Mouse (Mus musculus) brown adipose tissue, adult 24 weeks (tissue): Measurements from ENCODE around the gene Prex1. TPM values are rescaled to one million over a fixed set of nuclear protein-coding genes. Genes with fewer than 3 reads are reported as not detected.
"Not testable (repeated sequence)": the region's sequence is repeated elsewhere in the genome, so short reads cannot be mapped to it uniquely, and the experiment has no call there.

ENCODE experiments used
- H3K27ac ChIP-seq: fragments of 200-500 bp; replicated peaks from 2 replicates; pipeline ENCODE4 v1.5.1; 2012; ENCODE audit warnings: low read depth, mild to moderate bottlenecking, low read length
- H3K4me1 ChIP-seq: fragments of 200-500 bp; 2 replicates; pipeline ENCODE4 v1.6.1; 2012; ENCODE audit warnings: low read length, mixed read lengths; ENCODE audit not compliant: control insufficient read depth, insufficient read depth, insufficient read length
- H3K4me3 ChIP-seq: fragments of 200-500 bp; 2 replicates; pipeline ENCODE4 v1.5.1; 2012; ENCODE audit warnings: low read depth, mild to moderate bottlenecking, low read length, moderate library complexity; ENCODE audit not compliant: insufficient read depth
- polyA plus RNA-seq: library from polyadenylated mRNA; stranded (reverse); fragments of >200 nt; gene quantifications from 2 replicates; pipeline ENCODE4 v1.2.4, GENCODE M21; 2012; ENCODE audit not compliant: missing spikeins, insufficient read depth, insufficient read length

Prex1 gene
- polyA plus RNA-seq: 2.3 and 4.0 TPM in 2 replicates

DNA sequence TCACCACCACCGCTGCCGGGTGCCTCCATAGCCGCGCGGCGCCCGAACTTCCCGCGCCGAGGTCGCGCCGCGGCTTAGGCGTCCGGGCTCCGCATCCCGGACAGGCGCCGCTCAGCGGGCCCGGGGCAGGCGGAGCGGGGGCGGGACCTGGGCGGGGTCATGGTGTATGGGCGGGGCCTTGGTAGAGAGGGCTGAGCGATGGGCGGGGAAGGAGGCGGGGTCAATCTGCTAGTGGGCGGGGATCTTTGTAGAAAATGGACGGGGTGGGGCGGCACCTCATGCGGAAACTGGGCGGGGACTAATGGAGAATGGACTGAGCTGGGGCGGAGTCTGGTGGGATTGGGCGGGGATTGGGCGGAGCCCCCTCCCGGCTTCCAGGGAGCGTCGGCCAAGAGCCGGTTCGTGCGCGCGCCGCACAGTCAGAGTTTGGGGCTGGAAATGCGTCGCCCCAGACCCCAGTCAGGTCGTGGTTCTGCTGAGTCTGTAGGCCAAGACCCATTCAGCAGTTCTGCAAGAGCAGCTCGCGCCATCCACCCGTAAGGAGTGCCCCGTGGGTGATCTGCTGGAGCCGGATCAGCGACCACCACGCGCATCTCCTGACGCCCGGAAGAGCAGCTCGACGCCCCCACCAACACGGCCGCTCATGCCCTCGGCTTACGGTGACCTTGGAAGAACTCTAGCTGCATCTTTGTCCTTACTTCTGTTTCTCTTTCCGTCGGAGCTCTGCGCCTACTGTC lies at the start of gene Prex1:
TSS of gene Prex1 (minus strand) at position 143 of the 737 bp plus-strand sequence.
- Histone ChIP-seq H3K4me3 (peak within 1 kb of the TSS; percentile 68), H3K27ac (peak within 1 kb of the TSS; percentile 4; the same call in 1 of the 2 replicates), H3K4me1 (no peaks in the 10 kb centered on the region)

DNA sequence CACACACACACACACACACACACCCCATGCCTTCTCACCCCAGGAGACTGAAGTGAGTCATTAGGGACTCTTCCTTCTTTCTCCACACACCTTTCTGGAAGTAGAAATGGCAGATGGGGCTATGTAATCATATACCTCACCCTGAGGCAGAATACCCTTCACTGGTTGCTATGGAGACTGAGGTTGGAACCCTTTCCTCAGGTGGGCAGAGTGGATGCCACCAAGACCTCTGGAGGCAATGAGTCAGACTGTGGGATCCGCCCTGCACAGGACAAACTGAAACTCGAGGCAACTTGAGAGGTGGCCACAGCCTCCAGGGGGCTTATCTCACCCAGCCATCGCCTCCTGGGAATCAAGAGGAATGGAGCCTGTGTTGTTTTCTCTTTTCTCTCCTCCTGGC lies 44.3 kb upstream of the Prex1 start:
- Histone ChIP-seq H3K4me3 (no peak overlapping the region), H3K4me1 (no peaks in the 10 kb centered on the region), H3K27ac (no peak overlapping the region)

DNA sequence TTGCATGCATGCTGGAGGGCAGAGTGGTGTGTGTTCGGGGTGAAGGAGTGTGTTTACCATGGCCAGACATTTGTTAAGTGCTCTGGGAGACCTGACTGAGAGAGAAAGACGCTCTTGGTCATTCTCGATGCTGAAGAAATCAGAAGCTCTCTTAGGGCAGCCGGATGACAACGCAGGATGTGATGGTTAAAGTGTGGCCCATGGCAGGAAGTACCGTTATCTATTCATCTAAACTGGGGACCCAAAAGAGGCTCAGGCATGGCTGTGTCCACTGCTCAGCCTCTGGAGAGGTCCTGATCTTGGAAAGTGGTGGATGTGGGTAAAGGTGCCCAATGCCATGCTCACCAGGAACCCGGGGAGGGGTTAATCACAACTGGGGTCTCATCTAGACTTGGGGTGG lies 41.1 kb upstream of the Prex1 start:
- Histone ChIP-seq H3K4me3 (no peak overlapping the region), H3K4me1 (no peaks in the 10 kb centered on the region)

DNA sequence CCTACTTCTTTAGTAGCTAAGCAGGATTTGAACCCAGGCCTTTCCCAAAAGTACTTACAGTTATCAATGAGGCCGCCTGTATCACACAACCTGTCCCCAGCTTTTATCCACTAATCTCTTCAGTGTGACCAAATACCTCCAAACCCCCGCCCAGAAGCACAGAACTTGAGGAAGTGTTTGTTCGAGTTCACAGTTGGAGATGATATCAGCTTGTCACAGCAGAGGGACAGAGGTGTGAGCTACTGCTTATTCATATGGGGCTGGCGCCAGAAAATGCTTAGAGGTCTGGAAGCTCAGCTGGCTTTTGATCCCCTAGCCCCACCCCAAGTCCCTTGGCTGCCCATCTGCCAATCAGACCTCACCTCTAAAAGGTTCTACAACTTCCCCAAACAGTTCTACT lies 40.6 kb upstream of the Prex1 start:
- H3K4me3 ChIP-seq: no peak overlapping the region
- H3K4me1 ChIP-seq: no peaks in the 10 kb centered on the region

More for the DNA sequence above, 41.1 kb upstream of the Prex1 start:
- H3K27ac ChIP-seq: no peak overlapping the region

GRCm38 (mm10) chr2:166750620-166751191 lies 37.1 kb upstream of the Prex1 start:
- no peaks in the 10 kb centered on the region for H3K4me1 ChIP-seq
- H3K4me3 ChIP-seq: no peak overlapping the region
- H3K27ac ChIP-seq: no peak overlapping the region

More for the DNA sequence above, 40.6 kb upstream of the Prex1 start:
- H3K27ac ChIP-seq: no peak overlapping the region

GRCm38 (mm10) chr2:166746261-166746913 lies 32.8 kb upstream of the Prex1 start:
- not testable (repeated sequence) for H3K4me3 ChIP-seq, H3K4me1 ChIP-seq, H3K27ac ChIP-seq

GRCm38 (mm10) chr2:166745849-166746248 lies 32.2 kb upstream of the Prex1 start:
- no peak overlapping the region for H3K4me3 ChIP-seq
- no peak overlapping the region for H3K27ac ChIP-seq
- no peaks in the 10 kb centered on the region for H3K4me1 ChIP-seq

DNA sequence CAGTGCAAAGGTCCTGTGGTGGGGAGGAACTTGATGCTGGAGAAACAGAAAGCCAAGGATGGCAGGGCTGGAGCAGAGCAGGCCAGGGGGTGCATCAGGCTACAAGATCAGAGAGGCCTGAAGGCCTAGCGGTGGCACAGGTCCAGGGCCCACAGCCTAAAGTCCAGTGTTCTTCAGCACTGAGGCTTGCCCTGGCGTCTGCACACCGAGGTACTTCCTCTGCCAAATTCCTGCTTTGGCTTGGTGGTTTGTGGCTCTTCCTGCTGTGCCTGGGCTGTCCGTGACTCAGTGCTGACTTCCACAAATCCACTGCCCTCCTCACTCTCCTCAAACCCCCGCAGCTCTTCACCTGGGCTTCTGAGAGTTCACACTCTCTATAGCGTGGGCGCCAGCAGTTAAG lies 30.8 kb upstream of the Prex1 start:
- Histone ChIP-seq H3K4me1 (no peaks in the 10 kb centered on the region), H3K4me3 (no peak overlapping the region), H3K27ac (no peak overlapping the region)

DNA sequence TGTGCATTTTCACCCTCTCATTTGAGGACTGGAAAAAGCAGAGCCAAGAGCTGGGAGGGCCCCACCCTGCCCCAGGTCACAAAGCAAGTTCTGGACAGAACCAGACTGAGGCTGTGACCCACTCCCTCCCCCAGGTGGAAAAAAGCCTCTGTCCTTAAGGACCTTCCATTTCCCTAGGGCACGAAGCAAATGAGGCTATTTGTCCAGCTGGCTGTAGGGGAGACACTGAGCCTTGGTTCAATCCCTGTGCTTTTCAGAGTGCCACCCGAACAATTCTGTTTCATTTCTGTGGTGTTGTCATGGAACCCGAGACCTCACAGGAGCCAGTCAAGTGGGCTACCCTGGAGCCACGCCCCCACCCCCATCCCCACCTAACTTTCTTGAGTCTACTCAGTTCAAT lies 29.9 kb upstream of the Prex1 start:
- Histone ChIP-seq H3K27ac (no peak overlapping the region), H3K4me1 (no peaks in the 10 kb centered on the region), H3K4me3 (no peak overlapping the region)

DNA sequence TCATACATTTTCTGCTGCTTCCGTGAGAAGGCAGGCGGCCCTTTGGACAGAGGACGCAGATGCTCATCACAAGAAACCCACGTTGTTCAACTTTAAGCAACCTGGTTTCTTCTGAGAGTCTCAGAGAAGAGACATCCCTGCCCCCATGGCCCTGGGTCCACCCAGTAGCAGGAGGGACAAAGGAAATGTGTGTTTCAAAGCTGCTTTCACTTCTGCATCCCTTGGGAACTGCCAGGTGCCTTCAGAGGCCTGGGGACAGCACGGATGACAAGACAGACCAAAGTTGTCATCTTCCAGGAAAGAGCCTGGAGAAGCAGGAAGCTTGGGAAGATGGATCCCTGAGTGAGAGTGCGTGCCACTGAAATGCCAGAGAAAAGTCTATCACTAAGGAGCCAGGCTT lies 27.8 kb upstream of the Prex1 start:
- Histone ChIP-seq H3K4me3 (no peak overlapping the region), H3K4me1 (no peaks in the 10 kb centered on the region), H3K27ac (no peak overlapping the region)

GRCm38 (mm10) chr2:166740396-166740795 lies 26.8 kb upstream of the Prex1 start:
- no peak overlapping the region for H3K4me3 ChIP-seq
- no peaks in the 10 kb centered on the region for H3K4me1 ChIP-seq
- no peak overlapping the region for H3K27ac ChIP-seq

- no peak overlapping the region for H3K4me3 ChIP-seq
- H3K27ac ChIP-seq: no peak overlapping the region
- no peaks in the 10 kb centered on the region for H3K4me1 ChIP-seq
Observed at GRCm38 (mm10) chr2:166737307-166737706, 23.7 kb upstream of the Prex1 start.

DNA sequence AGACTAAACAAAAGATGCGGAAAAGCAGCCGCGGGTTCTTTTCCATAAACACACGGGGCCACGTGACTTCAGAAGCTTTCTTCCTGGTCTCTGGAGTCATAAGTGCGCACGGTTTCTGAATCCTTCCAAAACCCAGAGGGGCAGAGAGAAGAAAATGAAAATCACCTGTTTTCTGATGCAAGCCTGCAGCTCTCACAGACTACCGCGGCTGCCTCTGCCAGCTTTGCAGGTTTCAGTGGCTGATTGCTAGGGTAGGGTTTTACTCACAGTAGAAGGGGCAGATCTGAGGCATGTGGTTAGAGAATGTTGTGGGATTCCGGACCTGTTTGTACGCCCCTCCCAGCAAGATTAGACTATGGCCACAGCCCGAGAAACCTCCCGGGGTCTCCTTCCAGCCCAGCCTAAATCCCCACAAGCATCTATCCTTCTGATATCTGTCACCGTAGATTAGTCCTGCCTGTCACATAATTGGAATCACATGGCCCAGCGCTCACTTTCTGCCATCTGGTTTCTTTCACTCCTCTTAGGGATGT lies 21.9 kb upstream of the Prex1 start:
- Histone ChIP-seq H3K4me3 (no peak overlapping the region), H3K4me1 (no peaks in the 10 kb centered on the region), H3K27ac (no peak overlapping the region)

DNA sequence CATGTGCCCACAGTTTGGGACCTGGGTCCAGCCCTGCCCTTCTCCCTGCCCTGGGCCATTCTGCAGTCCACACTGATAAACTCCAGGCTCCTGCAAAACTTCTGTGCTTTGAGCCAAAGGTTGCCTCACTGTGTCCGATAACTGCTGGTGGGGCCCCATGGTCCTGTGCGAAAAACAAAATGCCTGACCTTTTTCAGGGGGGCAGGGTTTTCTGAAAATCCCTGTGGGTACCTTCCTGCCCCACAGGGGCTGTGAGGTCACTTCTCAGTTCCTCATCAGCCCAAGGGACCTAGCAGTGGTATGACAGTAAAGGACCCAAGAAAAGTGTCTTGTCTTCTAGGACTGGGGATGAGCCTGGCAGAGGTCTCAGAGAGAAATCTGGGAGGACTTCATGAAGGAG lies 19.2 kb upstream of the Prex1 start:
- Histone ChIP-seq H3K4me1 (peaks cover 11% of the 10 kb centered on the region; the same call in 1 of the 2 replicates), H3K4me3 (no peak overlapping the region), H3K27ac (no peak overlapping the region)

- peaks cover 11% of the 10 kb centered on the region; the same call in 1 of the 2 replicates for H3K4me1 ChIP-seq
- H3K4me3 ChIP-seq: no peak overlapping the region
- H3K27ac ChIP-seq: no peak overlapping the region
Observed at GRCm38 (mm10) chr2:166732146-166732545, 18.5 kb upstream of the Prex1 start.
